Mouse (Mus musculus): ENCODE results near the gene Actn2.

Actn2 gene

GRCm38 (mm10) chr13:12340183-12340975 is at the start of gene Actn2:
Actn2 (minus strand) TSS chr13:12340760.
- peak; percentile 88 for DNase-seq (ENCODE audit: extremely low spot score)

DNA sequence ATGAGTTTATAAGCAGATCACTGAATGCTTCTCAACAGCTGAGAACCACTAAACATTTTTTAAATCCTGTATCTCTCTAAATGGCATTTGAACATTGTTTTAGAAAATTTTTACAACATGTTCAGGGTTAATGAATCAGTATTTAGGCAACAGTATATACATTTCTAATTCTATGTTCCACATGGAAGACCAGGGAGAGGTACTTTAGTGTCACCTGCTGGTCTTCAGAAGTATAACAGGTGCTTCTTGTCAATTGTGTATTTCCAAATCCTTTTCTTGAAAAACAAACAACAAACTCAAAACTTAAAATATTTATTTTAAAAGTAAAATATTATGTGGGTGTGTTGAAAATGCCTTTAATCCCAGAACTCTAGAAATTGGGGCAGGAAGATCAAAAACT is 45.7 kb upstream of the Actn2 start:
- DNase-seq (ENCODE audit: extremely low spot score): peak; percentile 20

GRCm38 (mm10) chr13:12384796-12385195 is 44.2 kb upstream of the Actn2 start:
- no peak for DNase-seq (ENCODE audit: extremely low spot score)

- no peak for DNase-seq (ENCODE audit: extremely low spot score)
These were observed 36.2 kb upstream of the Actn2 start for GRCm38 (mm10) chr13:12376778-12377177.

- no peak for DNase-seq (ENCODE audit: extremely low spot score)
These were observed 32.2 kb upstream of the Actn2 start for GRCm38 (mm10) chr13:12372755-12373154.

- no peak for DNase-seq (ENCODE audit: extremely low spot score)
These were observed 29.4 kb upstream of the Actn2 start for GRCm38 (mm10) chr13:12369930-12370329.

GRCm38 (mm10) chr13:12369041-12369621 is 28.6 kb upstream of the Actn2 start:
- DNase-seq (ENCODE audit: extremely low spot score): no peak

GRCm38 (mm10) chr13:12361486-12361885 is 20.9 kb upstream of the Actn2 start:
- no peak for DNase-seq (ENCODE audit: extremely low spot score)

DNA sequence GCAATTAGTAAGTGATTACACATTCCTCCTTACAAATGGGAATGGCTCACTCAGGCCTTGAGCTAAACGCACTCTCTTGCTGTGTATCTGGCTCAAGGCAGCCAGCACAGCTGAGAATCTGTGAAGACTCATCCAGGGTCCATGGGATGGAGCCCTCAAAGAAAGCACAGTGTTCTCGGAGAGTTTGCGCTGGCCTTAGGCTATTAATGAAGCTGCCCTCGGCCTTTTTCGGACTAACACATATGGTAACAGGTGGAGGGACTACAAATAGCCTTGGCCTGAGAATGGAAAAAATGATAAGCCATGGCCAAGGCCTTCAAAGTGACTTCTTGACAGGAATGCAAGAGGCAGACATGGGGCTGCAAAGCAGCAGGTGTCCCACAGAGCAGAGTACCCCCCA is 17.0 kb upstream of the Actn2 start:
- DNase-seq (ENCODE audit: extremely low spot score): no peak

- DNase-seq (ENCODE audit: extremely low spot score): no peak
These were observed 15.6 kb upstream of the Actn2 start for GRCm38 (mm10) chr13:12356184-12356583.

DNA sequence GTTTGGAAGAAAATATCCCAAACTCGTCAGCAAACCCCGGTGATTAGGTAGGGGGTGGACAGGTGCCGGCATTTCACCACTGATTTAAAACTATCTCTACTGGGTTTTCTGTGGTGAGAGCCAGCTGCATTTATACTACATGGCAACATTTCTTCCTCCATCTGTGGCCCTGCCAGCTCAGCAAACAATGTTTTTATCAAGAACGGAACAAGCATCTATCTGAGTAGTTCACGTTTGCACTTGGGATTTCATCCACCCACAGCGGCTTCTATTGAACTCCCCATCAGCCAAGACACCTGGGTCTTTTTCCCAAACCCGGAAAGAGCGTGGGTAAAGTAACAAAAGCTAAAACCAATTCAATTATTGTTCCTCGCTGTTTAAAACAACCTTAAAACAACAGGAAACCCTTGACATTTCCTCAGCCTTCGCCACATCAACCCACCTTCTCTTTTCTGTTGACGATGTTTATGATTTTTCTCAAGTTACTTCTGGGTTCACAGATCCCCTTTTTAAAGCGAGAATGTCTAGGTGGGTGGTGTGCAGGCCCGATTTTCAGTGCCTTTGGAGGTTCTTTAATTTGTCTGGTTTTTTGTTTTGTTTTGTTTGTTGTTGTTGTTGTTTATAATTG is 8.8 kb upstream of the Actn2 start:
- no peak for DNase-seq (ENCODE audit: extremely low spot score)

DNA sequence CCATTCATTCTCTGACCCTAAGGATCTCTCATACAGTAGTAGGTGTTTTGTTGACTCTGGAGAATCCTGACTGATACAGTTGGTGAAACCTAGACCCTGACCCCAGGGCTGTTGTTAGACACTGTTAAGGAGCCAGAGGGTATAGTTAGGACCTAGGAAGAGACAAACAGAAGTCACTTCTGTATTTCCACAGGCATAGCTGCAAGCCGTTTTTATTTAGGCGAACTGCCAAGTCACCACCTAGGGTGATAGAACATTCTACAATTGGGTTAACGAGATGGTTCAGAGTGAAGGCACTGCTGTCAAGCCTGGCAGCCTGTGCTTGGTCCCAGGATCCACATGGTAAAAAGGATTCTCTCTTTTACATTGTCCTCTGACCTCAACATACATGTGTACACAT is 6.3 kb upstream of the Actn2 start:
- no peak for DNase-seq (ENCODE audit: extremely low spot score)

- no peak for DNase-seq (ENCODE audit: extremely low spot score)
These were observed 887 bp upstream of the Actn2 start for GRCm38 (mm10) chr13:12341447-12341846.

- no peak for DNase-seq (ENCODE audit: extremely low spot score)
These were observed 1.1 kb downstream of the Actn2 start for GRCm38 (mm10) chr13:12339446-12339845.

GRCm38 (mm10) chr13:12337752-12338151 is 2.8 kb downstream of the Actn2 start:
- DNase-seq (ENCODE audit: extremely low spot score): no peak

- no peak for DNase-seq (ENCODE audit: extremely low spot score)
These were observed 6.5 kb downstream of the Actn2 start for GRCm38 (mm10) chr13:12334016-12334415.

DNA sequence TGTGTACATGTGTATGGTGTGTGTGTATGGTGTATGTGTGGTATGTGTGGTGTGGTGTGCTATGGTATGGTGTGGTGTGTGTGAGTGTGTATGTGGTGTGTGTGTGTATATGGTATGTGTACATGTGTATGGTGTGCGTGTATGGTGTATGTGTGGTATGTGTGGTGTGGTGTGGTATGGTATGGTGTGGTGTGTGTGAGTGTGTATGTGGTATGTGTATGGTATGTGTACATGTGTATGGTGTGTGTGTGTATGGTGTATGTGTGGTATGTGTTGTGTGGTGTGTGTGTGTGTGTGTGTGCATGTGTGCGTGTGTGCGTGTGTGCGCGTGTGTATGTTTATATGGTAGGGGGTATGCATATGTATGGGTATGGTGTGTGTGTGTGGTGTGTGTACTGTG is 9.0 kb downstream of the Actn2 start:
- DNase-seq (ENCODE audit: extremely low spot score): no peak

DNA sequence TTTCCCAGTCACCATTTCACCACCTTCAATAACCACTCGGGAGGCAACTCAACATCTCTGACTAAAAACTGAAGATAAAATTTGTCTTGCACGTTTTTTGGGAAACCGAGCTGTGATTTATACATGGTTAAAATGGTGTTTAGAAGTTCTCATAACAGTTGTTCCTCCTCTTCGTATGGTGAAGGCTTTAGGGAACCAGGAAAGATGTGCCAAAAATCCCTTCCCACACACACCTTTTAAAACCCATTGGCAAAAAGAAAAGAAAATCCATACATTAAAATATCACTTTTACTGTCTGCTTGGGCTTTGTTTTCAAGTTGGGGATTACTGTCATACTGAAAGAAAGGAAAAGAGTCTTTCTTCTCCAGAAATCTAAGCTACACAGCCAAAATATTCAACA is 12.2 kb downstream of the Actn2 start:
- no peak for DNase-seq (ENCODE audit: extremely low spot score)

DNA sequence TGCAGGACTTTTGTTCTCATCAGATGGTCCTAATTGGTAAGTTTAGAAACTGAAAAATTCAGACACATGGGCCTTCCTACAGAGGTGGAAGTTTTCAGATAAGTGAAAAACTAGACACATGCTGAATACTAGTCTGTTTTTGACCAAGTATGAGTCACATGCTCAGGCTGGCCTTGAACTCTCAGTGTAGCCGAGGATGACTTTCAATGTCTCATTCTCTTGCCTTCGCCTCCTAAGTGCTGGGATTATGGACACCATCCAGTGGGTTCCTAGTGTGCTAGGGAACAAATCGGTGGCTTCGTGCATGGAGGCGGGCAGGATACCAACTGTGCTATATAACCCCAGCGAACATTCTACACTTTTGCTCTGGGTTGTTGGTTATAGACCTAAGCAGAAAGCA is 13.0 kb downstream of the Actn2 start:
- DNase-seq (ENCODE audit: extremely low spot score): no peak

DNA sequence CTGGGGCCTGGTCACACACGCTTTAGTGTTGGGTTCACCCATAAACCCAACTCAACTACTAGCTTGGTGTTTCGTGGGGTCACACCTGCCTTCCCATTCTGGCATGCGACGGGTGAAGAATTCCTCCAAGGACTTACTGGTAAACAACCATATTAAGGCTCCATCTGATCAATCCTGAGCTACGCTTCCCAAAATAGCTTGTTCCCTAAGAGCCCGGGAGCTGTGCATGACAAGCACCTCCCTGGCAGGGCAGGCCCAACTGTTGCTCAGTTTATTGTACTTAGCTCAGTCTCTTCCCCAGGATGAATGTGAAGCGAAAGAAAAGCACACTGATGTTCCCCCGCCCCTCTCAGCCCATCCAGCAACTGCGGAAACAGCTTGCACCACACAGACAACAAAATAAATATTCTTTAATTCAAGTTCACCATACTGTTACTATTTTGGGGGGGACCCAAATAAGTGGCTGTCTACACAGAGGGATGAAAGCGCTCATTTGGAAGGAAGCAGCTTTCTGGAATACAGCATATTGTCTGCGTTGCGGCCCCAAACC is 17.4 kb downstream of the Actn2 start:
- no peak for DNase-seq (ENCODE audit: extremely low spot score)

GRCm38 (mm10) chr13:12320148-12320547 is 20.4 kb downstream of the Actn2 start:
- DNase-seq (ENCODE audit: extremely low spot score): no peak

- DNase-seq (ENCODE audit: extremely low spot score): no peak
These were observed 22.5 kb downstream of the Actn2 start for GRCm38 (mm10) chr13:12318017-12318416.
